In the genomic region with DNA sequence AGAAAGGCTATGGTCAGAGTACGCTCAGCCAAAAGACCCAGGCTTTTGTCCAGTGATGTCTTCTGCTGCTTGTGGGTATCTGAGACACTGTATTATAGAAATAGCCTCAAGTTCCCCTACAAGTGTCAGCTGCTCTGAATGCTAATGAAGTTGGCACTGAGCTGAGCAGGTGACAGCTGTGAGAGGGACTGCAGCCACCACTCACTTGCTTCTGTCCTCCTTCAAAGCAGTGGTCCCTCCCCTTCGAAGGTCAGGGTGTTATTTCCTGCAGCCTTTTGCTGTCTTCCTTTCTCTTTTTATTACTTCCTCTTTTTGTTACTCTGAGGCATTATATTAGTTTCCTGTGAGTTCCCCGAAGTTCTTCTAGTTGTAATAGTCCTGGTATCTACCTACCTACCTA, we compare ENCODE assay signal across 1 mouse cellular context.
TF ChIP-seq lines count a peak whose summit lies in the region.

No protein-coding gene starts in this region.

TF ChIP-seq in CH12.LX, 34 proteins besides CTCF, POLR2A, EP300 and RAD21 (continued from another document):
- TF ChIP-seq USF1 (IDR thresholded peaks at IDR 0.05; ENCODE audit: low read depth, low read length): no peak
- TF ChIP-seq ZMIZ1 (IDR thresholded peaks at IDR 0.05; ENCODE audit: low read depth, low read length): no peak
- TF ChIP-seq MXI1 (IDR thresholded peaks at IDR 0.05; ENCODE audit: low read depth, low read length): 0 out of 2 replicates have a peak, but pooled peaks have one; percentile 51
- TF ChIP-seq CHD2 (IDR thresholded peaks at IDR 0.05; ENCODE audit: low read length): no peak
- TF ChIP-seq ZNF384 (IDR thresholded peaks at IDR 0.05; ENCODE audit: low read depth, low read length): no peak
- TF ChIP-seq PAX5 (IDR thresholded peaks at IDR 0.05; ENCODE audit: low read length): no peak
- peak; percentile 85 for TF ChIP-seq SIN3A (IDR thresholded peaks at IDR 0.05; ENCODE audit: low read length)
- no peak for TF ChIP-seq MAZ (IDR thresholded peaks at IDR 0.05; ENCODE audit: low read depth, low read length)
